Mouse (Mus musculus) embryo, embryonic 11.5 days (tissue): ENCODE results near the gene Trit1.
"Not testable (repeated sequence)": the region's sequence is repeated elsewhere in the genome, so short reads cannot be mapped to it uniquely, and the experiment has no call there.

Experiments used
- DNase-seq: peaks from one replicate; pipeline ENCODE4 v3.0.0-alpha.2; 2012; ENCODE audit warnings: low read depth, low spot score

Gene Trit1

DNA sequence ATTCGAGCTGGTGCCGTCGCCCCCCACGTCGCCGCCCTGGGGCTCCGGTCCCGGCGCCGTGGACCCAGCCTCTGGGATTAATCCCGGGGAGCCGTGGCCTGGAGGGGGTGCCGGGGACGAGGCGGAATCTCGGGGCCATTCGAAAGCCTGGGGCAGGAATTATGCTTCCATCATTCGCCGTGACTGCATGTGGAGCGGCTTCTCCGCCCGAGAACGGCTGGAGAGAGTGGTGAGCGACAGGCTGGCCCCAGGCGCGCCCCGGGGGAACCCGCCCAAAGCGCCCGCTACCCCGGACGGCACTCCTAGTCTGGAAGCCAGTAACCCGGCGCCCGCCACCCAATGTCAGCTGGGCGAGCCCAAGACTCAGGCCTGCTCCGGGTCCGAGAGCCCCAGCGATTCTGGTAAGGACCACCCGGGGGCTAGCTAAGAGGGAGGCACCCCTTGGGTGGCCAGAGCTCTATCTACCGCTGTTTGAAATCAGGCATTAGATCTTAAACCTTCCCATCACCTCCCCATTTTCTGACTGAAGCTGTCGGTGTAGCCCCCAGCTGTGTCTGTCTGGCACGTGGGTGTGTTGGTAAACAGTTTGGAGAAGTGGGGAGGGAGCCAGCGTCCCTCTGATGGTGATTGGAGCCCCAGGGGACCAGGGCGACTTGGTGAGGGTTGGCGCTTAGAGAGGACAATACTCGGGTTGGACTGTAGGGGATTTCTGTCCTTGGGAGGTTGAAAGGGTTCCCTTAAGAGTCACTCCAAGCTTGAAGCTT, 19.6 kb upstream of the Trit1 start:
- DNase-seq: no peak

- DNase-seq: peak; percentile 75
Measured at GRCm38 (mm10) chr4:122998537-122999262, 17.7 kb upstream of the Trit1 start.

- no peak for DNase-seq
Measured at GRCm38 (mm10) chr4:122999263-122999691, 17.1 kb upstream of the Trit1 start.

- no peak for DNase-seq
Measured at GRCm38 (mm10) chr4:123000130-123000529, 16.3 kb upstream of the Trit1 start.

GRCm38 (mm10) chr4:123000617-123001342, 15.6 kb upstream of the Trit1 start:
- DNase-seq: no peak

DNA sequence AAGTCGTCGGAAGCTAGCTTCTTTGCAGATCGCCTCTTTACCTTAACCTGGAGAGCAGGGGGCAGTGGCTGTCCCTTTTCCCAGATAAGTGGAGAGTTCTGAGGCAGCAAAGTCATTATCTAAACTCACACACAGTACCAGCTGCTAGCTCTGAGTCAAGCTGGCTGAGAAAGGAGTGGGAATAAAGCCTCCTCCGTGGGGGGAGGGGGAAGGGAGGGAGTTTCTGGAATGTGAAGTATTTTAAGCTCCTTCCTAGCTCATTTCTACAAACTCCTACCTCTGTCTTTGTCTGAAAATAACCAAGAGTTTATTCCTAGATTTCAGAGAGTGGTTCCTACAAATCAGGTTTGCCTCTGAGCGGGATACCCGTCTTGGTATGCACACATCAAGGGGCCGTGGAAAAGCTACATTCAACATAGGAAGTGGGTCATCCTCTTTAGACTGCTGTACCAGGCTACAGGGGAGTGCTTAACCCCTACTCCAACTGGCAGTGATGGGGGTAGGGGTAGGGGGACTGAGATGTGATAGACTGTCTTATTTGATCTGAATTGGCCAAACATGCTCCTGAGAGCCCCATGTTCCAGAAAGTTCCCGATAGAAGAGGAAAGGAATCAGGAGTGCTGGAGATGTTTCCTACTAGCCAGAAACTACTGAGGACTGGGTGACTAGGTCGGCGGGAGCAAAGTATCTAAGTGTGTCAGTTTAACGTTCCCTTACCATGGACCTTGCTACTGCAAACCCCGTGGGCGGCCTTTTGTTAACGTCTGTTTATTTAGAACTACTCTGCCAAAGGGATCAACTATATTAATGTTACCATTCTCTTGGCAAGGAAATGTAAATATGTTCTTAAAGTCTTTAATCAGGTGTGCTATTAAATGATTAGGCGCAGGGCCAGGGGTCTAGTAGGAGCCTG, 11.1 kb upstream of the Trit1 start:
- DNase-seq: no peak

DNA sequence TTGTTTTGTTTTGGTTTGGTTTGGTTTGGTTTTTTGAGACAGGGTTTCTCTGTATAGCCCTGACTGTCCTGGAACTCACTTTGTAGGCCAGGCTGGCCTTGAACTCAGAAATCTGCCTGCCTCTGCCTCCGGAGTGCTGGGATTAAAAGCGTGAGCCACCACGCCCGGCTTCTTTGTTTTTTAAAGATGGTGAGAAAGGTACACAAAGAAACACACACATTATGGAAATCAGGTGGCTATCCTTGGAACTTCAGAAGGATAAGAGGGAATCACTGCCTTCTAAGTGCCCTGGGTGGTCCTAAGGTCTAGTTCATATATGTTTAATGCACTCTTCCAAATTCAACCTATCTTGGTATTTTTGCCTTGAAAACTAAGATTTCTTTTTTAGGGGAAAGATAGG, 3.9 kb upstream of the Trit1 start:
- DNase-seq: not testable (repeated sequence)

GRCm38 (mm10) chr4:123013346-123013945, 3.0 kb upstream of the Trit1 start:
- no peak for DNase-seq

DNA sequence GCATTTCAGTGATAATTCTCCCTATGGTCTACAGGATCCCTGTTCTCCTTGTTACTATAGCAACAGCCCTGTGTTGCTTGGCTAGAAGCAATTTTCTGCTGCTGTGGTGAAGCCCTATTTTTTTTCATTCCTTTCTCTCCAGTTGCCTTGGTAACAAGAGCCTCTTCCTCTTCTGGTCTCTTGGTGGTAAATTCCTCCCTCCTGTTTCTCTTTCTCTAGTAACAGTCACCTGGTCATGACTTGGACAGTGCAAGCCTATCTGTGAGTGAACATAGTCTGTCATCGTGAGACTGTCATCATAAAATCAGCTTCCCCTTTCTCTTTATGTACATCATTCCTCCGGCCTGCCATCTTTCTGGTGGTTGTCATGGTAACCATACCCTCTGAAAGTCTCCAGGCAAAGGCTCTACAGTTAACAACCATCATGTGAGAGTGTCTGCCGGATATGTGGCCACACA, 2.4 kb upstream of the Trit1 start:
- no peak for DNase-seq

- DNase-seq: no peak
Measured at GRCm38 (mm10) chr4:123014501-123015282, 1.7 kb upstream of the Trit1 start.

- DNase-seq: no peak
Measured at GRCm38 (mm10) chr4:123021591-123021990, 5.2 kb downstream of the Trit1 start.

DNA sequence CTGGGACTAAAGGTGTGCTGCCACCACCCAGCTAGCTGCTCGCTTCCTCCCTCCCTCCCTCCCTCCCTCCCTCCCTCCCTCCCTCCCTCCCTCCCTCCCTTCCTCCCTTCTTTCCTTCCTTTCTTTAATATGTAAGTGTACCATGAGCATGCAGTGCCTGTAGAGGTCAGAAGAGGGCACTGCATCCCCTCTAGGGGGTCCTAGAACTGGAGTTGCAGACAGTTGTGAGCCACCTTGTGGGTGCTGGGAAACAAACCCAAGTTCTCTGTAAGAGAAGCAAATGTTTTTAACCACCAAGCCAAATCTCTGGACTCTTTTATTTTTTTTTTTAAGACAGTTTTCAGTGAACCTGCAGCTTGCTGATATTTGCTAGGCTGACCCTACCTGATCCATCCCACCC, 6.5 kb downstream of the Trit1 start:
- no peak for DNase-seq

GRCm38 (mm10) chr4:123025418-123025817, 9.0 kb downstream of the Trit1 start:
- no peak for DNase-seq

DNA sequence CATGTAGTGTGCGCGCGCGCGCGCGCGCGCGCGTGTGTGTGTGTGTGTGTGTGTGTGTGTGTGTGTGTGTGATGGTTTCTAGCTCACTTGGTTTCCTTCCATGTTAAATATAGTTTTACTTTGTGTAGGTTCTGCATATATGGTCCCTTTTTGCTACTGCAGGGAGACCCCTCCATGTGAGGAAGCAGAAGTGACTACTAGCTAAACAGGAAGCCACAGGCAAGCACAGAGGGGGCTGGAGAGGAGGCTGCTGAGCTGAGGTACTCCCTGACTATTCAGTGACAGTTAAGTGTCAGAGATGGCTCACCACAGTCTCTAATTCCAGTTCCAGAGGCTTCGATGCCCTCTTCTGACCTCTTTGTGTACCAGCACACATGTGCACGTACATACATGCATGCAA, 9.8 kb downstream of the Trit1 start:
- no peak for DNase-seq

GRCm38 (mm10) chr4:123026597-123026996, 10.2 kb downstream of the Trit1 start:
- DNase-seq: no peak

DNA sequence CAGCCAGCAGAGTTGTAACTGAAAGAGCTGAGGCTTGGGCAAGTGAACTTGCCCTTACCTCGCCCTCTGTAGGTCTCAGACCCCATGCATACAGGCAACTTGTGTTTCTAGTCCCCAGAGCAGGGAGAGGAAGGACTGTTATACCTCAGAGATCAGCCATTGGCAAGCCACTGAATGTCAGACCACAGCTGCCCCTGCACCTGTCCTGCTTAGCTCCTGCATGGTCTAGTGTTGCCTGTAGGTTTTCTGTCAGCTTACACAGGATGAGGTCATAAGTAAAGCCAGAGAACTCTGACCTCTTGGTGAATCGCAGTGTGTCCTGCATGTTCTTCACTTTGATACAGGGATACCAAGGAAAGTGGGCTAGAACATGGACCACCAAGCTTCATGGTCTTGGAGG, 18.4 kb downstream of the Trit1 start:
- DNase-seq: no peak

DNA sequence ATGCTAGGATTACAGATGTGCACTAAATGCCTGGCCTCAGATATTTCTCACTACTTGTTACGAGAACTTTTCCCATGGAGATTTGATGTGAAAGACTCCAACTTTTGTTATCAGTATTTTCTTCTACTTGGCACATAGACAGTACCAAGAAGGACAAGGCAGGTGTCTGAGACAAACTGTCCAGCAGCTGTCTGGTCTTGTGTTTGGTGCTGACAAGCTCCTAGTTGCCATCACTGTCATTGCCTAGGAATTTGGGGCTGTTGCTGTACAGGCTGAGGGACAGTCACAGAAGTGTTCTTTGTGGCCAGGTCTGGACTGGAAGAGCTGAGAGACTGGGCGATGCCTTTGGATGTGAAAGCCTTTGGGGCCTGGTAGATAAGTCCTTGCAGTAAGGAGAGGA, 19.2 kb downstream of the Trit1 start:
- DNase-seq: no peak

DNA sequence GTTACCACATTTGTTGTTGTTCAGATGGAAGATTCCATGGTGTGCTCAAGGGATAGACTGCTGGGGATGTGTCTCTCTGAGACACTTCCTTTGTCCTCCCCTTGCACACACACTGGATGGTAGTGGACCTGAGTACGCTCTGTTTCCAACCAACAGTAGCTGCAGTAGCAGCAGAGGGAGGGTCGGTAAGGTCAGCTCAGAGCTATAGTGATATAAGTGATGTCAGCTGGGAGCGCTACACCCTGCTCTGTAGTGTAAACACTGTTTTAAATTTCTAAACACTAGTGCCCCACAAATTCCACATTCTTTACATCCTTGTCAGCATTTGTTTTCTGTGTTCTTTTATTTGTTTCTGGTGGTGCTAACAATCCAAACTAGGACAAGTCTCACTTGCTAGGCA, 20.3 kb downstream of the Trit1 start:
- DNase-seq: no peak

DNA sequence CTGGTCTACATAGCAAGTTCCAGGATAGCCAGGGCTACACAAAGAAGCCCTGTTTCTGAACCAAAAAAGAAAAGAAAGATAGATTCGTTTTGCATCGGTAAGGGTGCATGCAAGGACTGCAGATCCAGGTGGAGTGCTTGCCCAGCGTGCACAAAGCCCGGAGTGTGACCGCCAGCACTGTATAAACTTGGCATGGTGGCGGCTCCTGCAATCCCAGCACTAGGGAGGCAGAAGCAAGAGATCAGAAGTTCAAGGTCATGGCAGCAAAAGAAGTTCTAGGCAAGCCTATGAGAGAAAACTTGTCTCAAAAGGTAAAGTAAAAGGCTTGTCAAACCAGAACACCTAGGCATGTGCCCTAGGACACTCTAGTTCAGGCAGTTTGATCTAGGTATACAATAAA, 24.7 kb downstream of the Trit1 start:
- no peak for DNase-seq

GRCm38 (mm10) chr4:123043858-123044257, 27.5 kb downstream of the Trit1 start:
- no peak for DNase-seq
